Mouse (Mus musculus) thymus, postnatal 4 days (tissue): ENCODE results near the gene Olfr486.
"Not testable (repeated sequence)": the region's sequence is repeated elsewhere in the genome, so short reads cannot be mapped to it uniquely, and the experiment has no call there.

Experiments
- DNase-seq: peaks from one replicate; pipeline ENCODE4 v3.0.0; 2021

The Olfr486 gene

GRCm38 (mm10) chr7:108172642-108173041 lies at the start of gene Olfr486:
Gene Olfr486 (minus strand): TSS chr7:108172742.
- DNase-seq, result not testable (repeated sequence)

- DNase-seq, result not testable (repeated sequence)
These were observed 42.0 kb upstream of the Olfr486 start, which contains the start of gene Olfr487 for GRCm38 (mm10) chr7:108214536-108214935. Gene Olfr487 (minus strand): TSS chr7:108214636.

- DNase-seq, result no peak
These were observed 24.4 kb upstream of the Olfr486 start for GRCm38 (mm10) chr7:108196938-108197337.

GRCm38 (mm10) chr7:108196337-108196736 lies 23.8 kb upstream of the Olfr486 start:
- DNase-seq, result not testable (repeated sequence)

- DNase-seq, result not testable (repeated sequence)
These were observed 20.2 kb upstream of the Olfr486 start for GRCm38 (mm10) chr7:108192714-108193113.

GRCm38 (mm10) chr7:108191196-108191595 lies 18.7 kb upstream of the Olfr486 start:
- not testable (repeated sequence) for DNase-seq

- DNase-seq, result not testable (repeated sequence)
These were observed 12.7 kb upstream of the Olfr486 start for GRCm38 (mm10) chr7:108185237-108185636.

- DNase-seq, result not testable (repeated sequence)
These were observed 11.9 kb upstream of the Olfr486 start for GRCm38 (mm10) chr7:108184401-108184800.

- no peak for DNase-seq
These were observed 12.8 kb downstream of the Olfr486 start, which contains the start of gene Olfr485 for GRCm38 (mm10) chr7:108159771-108160170. Gene Olfr485 (minus strand): TSS chr7:108159871.

- DNase-seq, result no peak
These were observed 45.2 kb downstream of the Olfr486 start, which contains the start of gene Olfr484 for GRCm38 (mm10) chr7:108127349-108127748. Gene Olfr484 (minus strand): TSS chr7:108127449.
